Mouse (Mus musculus): ENCODE measurements at regions not wholly inside any gene's neighbourhood (a gene's known extent, or its start where the extent isn't known, plus 50 kb on each side); places are given as distances from the start of the nearest gene placed in this dataset.

DNA sequence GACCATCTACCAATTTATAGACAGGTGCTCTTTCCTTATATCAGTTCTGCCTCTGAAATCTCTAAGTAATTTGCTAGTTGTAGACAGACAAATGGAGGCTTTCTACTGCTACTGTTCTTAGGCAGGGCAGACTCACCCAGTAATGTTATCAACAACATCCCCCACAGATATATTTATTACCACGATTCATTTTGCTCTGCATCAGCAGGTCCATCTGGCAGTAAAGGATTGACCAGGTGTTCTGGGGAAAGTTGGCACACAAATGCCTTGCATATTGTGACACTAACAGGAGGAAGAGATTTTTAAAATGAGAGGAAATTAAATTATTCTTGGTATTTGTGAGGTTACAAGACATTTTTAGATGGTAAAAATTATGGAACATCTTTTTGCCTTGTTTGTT is 627.3 kb upstream of the Tmprss15 start:
- DNase-seq (ENCODE audit: inconsistent ontology term) = no peak

DNA sequence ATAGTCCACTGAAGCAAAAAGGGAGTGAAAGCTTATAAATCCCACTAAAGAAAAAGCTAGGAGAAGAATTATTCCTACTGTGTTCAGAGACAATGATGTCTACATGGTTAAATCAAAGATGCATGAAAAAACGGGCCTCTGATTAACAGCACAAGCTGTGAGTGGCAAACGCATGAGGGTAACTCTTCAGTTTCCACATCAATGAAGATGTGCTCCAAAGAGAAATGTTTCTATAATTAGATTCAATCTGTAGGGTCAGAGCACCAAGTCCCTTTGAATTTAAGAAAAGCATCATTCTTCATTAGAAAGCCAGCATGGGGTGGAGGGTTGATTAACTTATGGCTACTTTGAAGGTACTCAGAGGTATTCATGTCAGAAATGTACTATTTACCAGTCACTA is 601.5 kb upstream of the Tmprss15 start:
- no peak for DNase-seq (ENCODE audit: inconsistent ontology term)

GRCm38 (mm10) chr16:79651162-79651741 is 560.4 kb upstream of the Tmprss15 start:
- DNase-seq (ENCODE audit: inconsistent ontology term) = no peak

GRCm38 (mm10) chr16:79640898-79641297 is 550.0 kb upstream of the Tmprss15 start:
- no peak for DNase-seq (ENCODE audit: inconsistent ontology term)

DNA sequence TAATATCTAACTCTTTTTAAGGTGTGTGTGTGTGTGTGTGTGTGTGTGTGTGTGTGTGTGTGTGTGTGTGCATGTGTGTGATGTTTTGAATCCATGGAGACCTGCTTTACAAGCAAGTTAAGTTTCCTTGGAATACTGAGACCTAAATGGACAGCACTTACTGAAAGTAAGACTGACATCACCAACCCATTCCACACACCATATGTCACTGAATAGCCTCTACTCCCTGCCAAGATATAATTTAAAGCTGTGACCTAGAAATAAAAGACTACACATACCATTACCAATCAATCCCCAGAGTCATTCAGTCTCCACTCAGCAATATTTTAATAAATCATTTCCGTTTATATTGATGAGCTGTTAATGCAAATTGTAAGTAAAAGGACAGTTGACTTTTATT is 536.2 kb upstream of the Tmprss15 start:
- DNase-seq (ENCODE audit: inconsistent ontology term) = no peak

DNA sequence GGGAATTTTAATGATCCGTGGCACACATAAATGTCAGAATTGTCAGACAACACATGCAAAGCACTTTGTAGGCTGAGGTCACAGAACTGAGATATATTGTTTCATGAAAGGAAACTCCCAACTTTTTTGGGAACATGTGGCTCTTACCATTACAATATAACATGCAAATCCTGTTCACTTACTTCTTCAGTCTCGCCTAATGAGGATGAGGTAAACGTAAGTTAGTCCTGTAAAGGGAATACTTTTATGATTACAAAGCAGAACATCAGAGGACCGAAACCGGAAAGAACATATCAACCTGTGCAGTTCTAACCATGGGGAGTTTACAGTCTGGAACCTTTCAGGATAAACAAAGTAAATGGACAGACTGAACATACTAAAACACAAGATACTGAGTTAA is 520.1 kb upstream of the Tmprss15 start:
- no peak for DNase-seq (ENCODE audit: inconsistent ontology term)

DNA sequence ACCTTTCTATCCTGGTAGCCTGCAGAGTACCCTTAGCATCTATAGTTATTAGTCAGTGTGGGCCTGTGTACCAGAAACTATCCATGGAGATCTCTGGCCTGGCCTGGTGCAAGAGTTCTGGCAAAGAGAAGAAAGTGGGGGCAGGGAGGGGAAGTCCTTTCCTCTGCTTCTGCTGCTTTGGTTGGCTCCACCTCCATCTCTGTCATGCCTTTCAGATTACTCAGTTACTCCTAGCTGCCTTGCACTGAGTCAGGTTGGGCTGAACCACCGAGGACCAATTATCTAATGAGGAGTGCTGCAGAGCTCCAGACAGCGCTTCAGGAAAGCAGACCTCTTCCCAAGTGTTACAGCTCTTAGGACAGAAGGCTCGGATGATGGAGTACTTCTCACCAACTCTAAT is 500.0 kb upstream of the Tmprss15 start:
- DNase-seq (ENCODE audit: inconsistent ontology term) = peak; percentile 90

DNA sequence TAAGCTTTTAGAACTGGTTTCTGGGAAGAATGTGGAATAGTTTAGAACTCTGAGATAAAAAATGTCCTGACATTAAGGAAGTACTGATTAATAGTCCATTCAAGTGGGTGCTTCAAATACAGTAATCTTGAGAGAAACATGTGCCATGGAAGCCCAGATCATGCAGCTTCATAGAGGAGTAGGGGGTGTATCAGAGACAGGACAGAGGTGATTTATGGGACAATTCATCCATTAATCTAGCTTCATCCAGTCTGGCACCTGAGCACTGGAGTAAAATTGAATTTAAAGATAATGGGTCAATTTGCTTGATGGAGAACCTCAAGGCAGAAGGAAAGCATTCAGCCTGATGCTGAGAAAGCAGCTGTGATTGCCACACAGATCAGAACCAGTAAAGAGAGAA is 494.8 kb upstream of the Tmprss15 start:
- DNase-seq (ENCODE audit: inconsistent ontology term) = no peak

DNA sequence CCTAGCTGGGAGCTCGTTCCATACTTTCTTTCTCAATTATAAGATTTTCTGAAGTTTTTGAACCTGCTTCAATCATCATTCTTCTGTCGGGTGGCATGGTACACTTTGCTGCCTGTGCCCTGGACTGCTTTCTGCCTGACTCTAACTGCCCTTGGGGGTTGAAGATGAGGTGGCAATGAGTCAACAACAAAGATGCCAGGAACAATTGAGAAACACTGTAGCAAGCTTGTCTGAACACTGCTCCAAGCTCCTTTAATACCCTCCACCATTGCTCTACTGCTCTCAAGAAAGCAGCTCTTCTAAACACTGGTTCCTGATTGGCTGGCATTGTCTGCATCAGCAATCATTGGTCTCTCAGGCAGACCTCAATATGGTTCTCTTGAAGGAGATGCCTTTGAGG is 480.0 kb upstream of the Tmprss15 start:
- no peak for DNase-seq (ENCODE audit: inconsistent ontology term)

- no peak for DNase-seq (ENCODE audit: inconsistent ontology term)
Observed at GRCm38 (mm10) chr16:79534370-79534769, 443.5 kb upstream of the Tmprss15 start.

DNA sequence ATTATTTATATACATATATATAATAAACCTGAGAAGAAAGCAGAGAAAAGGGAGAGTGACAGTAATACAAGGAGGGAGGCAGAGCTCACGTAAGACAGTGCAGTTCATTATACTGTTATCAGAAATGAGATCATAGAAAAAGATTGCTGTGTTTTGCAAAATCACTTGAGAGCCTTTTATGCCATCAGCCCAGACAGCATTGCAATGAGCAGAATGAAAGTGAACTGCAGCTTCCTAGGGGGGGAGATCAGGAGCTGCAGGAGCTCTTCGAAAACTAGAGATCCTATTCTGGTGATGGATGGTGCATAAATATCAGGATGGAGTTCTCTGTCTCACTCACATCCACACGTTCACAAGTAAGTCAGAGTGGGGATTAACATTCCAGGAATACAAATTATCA is 401.6 kb upstream of the Tmprss15 start:
- DNase-seq (ENCODE audit: inconsistent ontology term) = no peak

DNA sequence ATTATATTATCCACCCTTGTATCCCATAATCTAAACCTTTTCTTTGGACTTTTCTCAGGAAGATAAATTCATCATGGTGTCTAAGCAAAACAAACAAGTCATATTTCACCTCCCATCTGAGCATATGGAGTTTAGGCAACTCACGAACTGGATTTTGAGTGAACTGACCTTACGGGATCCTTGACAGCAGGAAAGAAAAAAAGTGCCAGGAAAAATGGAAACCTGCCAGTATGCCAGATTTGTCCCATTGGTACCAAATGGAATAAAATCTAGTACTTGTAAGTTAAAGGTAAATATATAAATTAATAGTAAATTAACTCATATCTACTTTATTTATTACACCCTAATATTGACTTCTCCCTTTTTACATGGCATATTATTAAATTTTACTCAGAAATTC is 360.0 kb upstream of the Tmprss15 start:
- no peak for DNase-seq (ENCODE audit: inconsistent ontology term)

GRCm38 (mm10) chr16:79449732-79450131 is 358.8 kb upstream of the Tmprss15 start:
- DNase-seq (ENCODE audit: inconsistent ontology term) = peak; percentile 79

GRCm38 (mm10) chr16:79407385-79407784 is 316.5 kb upstream of the Tmprss15 start:
- DNase-seq (ENCODE audit: inconsistent ontology term) = no peak

DNA sequence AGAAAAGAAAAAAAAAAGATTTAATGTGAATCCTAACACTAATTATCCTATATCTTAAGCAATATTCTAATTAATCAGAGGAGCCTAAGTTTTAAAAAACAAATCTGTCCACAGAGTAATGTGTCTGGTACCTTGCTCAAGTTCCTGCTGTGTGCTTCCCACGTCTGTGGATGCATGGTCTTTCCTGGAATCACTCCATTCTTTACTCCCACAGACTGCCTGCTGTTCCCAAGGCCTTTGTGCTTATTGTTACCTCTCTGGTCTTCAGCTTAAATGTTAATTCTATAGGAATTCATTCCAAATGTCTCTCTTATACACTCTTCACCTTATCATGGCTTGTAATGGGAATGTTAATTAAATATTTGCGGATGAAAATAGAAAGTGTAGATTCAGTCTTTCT is 315.3 kb upstream of the Tmprss15 start:
- DNase-seq (ENCODE audit: inconsistent ontology term) = no peak

DNA sequence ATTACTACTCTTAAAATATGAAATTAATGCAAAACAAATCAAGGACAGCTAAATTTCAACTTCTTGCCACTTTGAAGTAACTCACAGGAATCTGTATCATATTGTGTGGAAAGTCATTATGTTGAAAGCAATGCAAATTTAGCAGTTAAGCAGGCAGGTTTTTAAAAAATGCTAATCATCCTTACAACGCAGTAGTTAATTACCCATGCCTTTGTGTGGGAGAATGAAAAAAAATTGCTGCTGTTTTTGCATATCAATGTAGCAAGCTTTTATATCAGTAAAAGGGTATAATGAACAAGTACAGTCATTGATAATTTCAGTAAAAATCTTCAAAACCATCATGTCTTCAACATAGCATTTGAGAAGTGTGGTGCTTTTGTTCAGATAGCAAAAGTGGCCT is 313.2 kb upstream of the Tmprss15 start:
- no peak for DNase-seq (ENCODE audit: inconsistent ontology term)

GRCm38 (mm10) chr16:79400100-79400499 is 309.2 kb upstream of the Tmprss15 start:
- DNase-seq (ENCODE audit: inconsistent ontology term) = no peak

DNA sequence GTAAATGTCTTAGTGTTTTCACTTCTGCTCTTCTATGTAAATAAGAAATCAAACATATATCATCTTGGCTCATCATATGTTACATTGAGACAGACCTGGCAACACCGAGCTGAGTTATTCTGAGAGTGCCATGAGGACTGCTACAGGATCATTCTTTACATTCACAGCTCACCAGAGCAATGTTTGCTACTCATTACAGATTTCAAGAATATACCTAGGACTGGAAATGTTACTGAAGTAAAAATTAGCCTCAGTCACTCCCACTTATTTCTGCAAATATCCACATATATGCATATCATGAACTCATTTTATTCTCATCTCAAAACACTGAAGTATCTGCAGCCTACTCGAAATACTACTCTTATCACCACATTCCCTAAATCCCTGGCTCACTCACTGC is 307.6 kb upstream of the Tmprss15 start:
- DNase-seq (ENCODE audit: inconsistent ontology term) = no peak

DNA sequence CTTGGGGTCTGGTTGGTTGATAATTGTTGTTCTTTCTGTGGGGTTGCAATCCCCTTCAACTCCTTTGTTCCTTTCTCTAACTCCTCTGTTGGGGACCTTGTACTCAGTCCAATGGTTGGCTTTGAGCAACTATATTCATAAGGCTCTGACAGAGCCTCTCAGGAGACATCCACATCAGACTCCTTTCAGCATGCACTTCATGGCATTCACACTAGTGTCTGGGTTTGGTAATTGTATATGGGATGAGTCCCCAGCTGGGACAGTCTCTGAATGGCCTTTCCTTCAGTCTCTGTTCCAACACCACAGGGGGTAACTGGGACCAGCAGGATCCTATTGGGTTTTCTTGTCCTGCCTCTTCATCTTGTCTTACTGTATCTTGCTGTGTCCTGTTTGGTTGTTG is 303.5 kb upstream of the Tmprss15 start:
- DNase-seq (ENCODE audit: inconsistent ontology term) = no peak

- no peak for DNase-seq (ENCODE audit: inconsistent ontology term)
Observed at GRCm38 (mm10) chr16:79386421-79386820, 295.5 kb upstream of the Tmprss15 start.

- no peak for DNase-seq (ENCODE audit: inconsistent ontology term)
Observed at GRCm38 (mm10) chr16:79350127-79350526, 259.2 kb upstream of the Tmprss15 start.

DNA sequence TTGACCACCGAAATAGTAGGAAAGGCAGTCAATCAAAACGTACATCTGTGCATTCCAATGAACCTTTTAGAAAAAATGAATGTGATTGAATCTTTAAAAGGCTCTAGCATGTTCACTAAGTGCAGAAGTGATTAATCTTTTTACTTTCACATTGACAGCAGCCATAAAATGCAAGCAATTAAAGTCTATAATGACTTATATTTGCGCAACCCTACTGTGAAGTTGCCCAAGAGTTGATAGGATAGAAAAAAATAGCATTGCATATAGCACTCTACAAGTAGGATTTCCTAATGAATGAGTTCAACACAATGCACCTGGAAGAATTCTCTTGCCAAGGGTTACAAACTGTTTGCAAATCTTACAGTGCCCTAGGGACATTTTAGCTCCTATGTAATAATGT is 251.6 kb upstream of the Tmprss15 start:
- DNase-seq (ENCODE audit: inconsistent ontology term) = no peak

- DNase-seq (ENCODE audit: inconsistent ontology term) = no peak
Observed at GRCm38 (mm10) chr16:79336416-79336815, 245.5 kb upstream of the Tmprss15 start.

DNA sequence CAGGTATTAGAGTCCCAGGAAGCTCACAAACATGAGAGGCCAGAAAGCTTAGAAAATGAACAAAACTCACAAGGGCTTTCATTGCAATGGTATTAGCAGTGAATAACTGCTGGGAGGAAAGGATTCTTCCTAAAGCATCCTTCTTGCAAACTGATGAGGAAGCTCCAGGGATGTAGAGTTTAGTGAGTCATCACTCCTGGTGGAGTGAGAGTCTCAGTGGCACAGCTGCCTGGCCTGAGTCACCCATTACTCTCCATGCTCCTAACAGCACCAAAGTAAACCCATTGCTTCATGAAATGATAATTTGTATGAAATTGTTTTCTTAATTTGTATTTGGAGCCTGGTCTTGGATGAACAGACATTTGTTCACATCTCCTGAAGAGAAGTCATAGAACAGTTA is 245.1 kb upstream of the Tmprss15 start:
- DNase-seq (ENCODE audit: inconsistent ontology term) = no peak

DNA sequence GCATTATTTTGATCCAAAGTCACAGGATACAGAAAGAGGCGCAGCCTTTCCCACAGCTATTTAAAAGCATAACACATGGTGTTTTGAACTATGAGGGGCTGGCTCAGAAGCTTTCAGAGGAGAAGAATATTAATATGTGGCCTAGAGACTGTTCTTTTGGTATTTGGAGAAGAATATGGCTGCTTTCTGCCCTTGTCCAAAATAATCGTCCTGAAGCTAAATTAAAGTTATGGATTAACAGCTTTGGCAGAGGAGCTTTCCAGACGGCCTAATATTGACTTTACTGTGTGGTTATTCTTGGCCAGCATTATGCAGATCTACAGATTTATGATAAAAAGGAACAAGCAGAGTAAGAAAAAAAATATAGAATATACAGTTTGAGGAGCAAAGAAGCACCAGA is 222.4 kb upstream of the Tmprss15 start:
- DNase-seq (ENCODE audit: inconsistent ontology term) = no peak
